Mouse (Mus musculus) MEL (cell line): ENCODE measurements around the gene Poldip3.

ENCODE experiments used
- CHD2 ChIP-seq: IDR thresholded peaks from 2 replicates; pipeline ENCODE4 v1.6.1; 2011; ENCODE audit warnings: low read length, improper control_type of control experiment
- CTCF ChIP-seq, 3 experiments: IDR thresholded peaks in 2 of 3; conservative IDR thresholded peaks in 1 of 3; 2 replicates each; pipeline ENCODE4 v1.5.1; 2011 to 2012; ENCODE audit warnings: low read length in 3 of 3, low read depth in 2 of 3, mild to moderate bottlenecking in 2 of 3, improper control_type of control experiment in 1 of 3, inconsistent platforms in 1 of 3, mixed read lengths in 1 of 3, moderate library complexity in 1 of 3; ENCODE audit not compliant: control insufficient read depth in 1 of 3, insufficient read depth in 1 of 3, poor library complexity in 1 of 3, severe bottlenecking in 1 of 3
- ELF1 ChIP-seq: IDR thresholded peaks from 2 replicates; pipeline ENCODE4 v1.6.1; 2014; ENCODE audit warnings: low read depth, mild to moderate bottlenecking, inconsistent platforms, low read length, improper control_type of control experiment, moderate library complexity
- EP300 ChIP-seq, 2 experiments: IDR thresholded peaks; 2 replicates each; pipeline ENCODE4 v1.6.1; 2011; ENCODE audit warnings: improper control_type of control experiment in 2 of 2, low read length in 2 of 2, low read depth in 1 of 2, mild to moderate bottlenecking in 1 of 2
- GATA1 ChIP-seq: IDR thresholded peaks from 2 replicates; pipeline ENCODE4 v1.6.1; 2011; ENCODE audit warnings: low read depth, low read length, improper control_type of control experiment
- JUND ChIP-seq: IDR thresholded peaks from 2 replicates; pipeline ENCODE4 v1.6.1; 2011; ENCODE audit warnings: low read depth, mild to moderate bottlenecking, improper control_type of control experiment, low read length
- POLR2A ChIP-seq, 2 experiments: IDR thresholded peaks; 2 replicates each; pipeline ENCODE4 v1.6.1; 2011 to 2012; ENCODE audit warnings: low read length in 2 of 2, mild to moderate bottlenecking in 2 of 2, control low read depth in 1 of 2, improper control_type of control experiment in 1 of 2, low read depth in 1 of 2, moderate library complexity in 1 of 2; ENCODE audit not compliant: control insufficient read depth in 1 of 2, insufficient read depth in 1 of 2, poor library complexity in 1 of 2
- POLR2AphosphoS2 ChIP-seq: IDR thresholded peaks from 2 replicates; pipeline ENCODE4 v1.6.1; 2011; ENCODE audit warnings: low read length, improper control_type of control experiment
- POLR2AphosphoS5 ChIP-seq: IDR thresholded peaks from 2 replicates; pipeline ENCODE4 v1.6.1; 2012; ENCODE audit warnings: low read depth, borderline replicate concordance, mild to moderate bottlenecking, inconsistent platforms, low read length, moderate library complexity, mixed read lengths
- RAD21 ChIP-seq: IDR thresholded peaks from 2 replicates; pipeline ENCODE4 v1.6.1; 2011; ENCODE audit warnings: mild to moderate bottlenecking, low read depth, low read length, improper control_type of control experiment
- SMC3 ChIP-seq: IDR thresholded peaks from 2 replicates; pipeline ENCODE4 v1.6.1; 2011; ENCODE audit warnings: low read depth, low read length, improper control_type of control experiment
- USF1 ChIP-seq: IDR thresholded peaks from 2 replicates; pipeline ENCODE4 v1.6.1; 2014; ENCODE audit warnings: low read depth, mild to moderate bottlenecking, inconsistent platforms, low read length, improper control_type of control experiment, moderate library complexity
- ZC3H11A ChIP-seq: IDR thresholded peaks from 2 replicates; pipeline ENCODE4 v1.6.1; 2012; ENCODE audit warnings: low read depth, mild to moderate bottlenecking, inconsistent platforms, low read length, improper control_type of control experiment
- ZNF384 ChIP-seq: IDR thresholded peaks from 2 replicates; pipeline ENCODE4 v1.6.1; 2012; ENCODE audit warnings: low read depth, mild to moderate bottlenecking, inconsistent platforms, low read length, improper control_type of control experiment

GRCm38 (mm10) chr15:83155672-83156419 is 6.7 kb upstream of the Poldip3 start:
- no peak for TF ChIP-seq CTCF (IDR thresholded peaks at IDR 0.05 in 2 of 3, conservative IDR thresholded peaks at IDR 0.05 in 1 of 3; ENCODE audit: control insufficient read depth in 1 of 3, insufficient read depth in 1 of 3, low read depth in 2 of 3, low read length in 3 of 3, poor library complexity in 1 of 3, severe bottlenecking in 1 of 3)
- TF ChIP-seq RAD21 = no peak
- no peak for TF ChIP-seq JUND
- TF ChIP-seq ZC3H11A = no peak
- TF ChIP-seq CHD2 = no peak
- TF ChIP-seq SMC3 = no peak
- TF ChIP-seq EP300 (IDR thresholded peaks at IDR 0.05; ENCODE audit: low read depth in 1 of 2, low read length in 2 of 2) = no peak
- no peak for TF ChIP-seq POLR2A (IDR thresholded peaks at IDR 0.05; ENCODE audit: control insufficient read depth in 1 of 2, insufficient read depth in 1 of 2, low read depth in 1 of 2, low read length in 2 of 2, poor library complexity in 1 of 2)
- no peak for TF ChIP-seq USF1
- TF ChIP-seq POLR2AphosphoS2 = no peak
- no peak for TF ChIP-seq ZNF384
- no peak for TF ChIP-seq ELF1
- TF ChIP-seq GATA1 = no peak
- TF ChIP-seq POLR2AphosphoS5 = no peak
